Mouse (Mus musculus): ENCODE data around the gene Gab1.

Gene Gab1

DNA sequence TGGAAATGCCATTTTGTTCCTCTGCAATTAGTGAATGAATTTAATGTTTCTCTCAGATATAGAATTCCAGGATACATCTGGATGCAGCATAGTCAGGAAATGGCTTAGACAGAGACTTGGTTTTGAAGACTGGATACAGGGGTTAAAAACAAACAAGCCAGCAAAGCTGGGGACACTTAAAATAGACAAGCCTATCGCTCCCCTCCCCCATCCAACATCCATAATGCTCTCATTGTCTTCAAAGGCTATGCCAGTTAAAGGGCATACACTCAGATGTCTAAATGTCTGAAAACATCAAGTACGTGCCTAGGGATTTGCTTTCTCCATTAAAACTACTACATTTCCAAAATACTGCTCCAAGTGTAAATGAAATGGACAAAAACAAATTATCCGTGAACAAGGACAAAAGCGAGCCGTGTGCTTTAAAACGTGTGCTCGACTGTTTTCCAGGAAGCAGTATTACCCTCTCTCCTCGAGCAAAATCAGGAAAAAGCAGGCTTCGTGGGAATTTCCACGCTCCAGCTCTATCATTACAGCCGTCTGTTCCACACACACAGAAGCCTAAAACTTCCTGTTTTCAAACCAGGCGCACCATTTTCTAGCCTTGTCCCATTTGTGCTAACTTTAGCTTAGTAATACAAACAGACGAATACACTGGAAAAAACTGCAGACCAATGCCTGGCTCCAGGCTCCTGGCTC is 72.4 kb downstream of the Gab1 start:
- DNase-seq, result no peak

- DNase-seq, result no peak
Observed at GRCm38 (mm10) chr8:80804066-80804619, 76.2 kb downstream of the Gab1 start.

GRCm38 (mm10) chr8:80798778-80799177 is 81.5 kb downstream of the Gab1 start:
- DNase-seq, result peak in 1 of 2 experiments; percentile 45

- DNase-seq, result no peak
Observed at GRCm38 (mm10) chr8:80798198-80798777, 82.0 kb downstream of the Gab1 start.

DNA sequence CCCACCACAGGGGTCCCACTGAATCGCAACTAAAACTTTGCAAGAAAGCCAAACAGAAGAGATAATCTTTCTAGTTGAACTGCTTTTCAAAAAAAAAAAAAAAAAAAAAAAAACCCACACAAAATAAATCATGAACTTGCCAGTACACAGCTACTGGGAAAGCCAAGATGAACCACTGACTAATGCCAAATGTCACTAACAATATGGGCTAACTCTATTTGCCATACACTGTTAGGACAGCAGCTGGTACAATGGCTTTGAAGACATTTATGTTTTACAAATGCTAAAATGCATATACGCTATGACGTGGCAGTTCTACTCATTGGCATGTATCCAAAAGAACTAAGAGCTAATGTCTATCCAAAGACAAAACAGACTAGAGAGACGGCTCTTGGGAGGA is 84.2 kb downstream of the Gab1 start:
- no peak for DNase-seq

GRCm38 (mm10) chr8:80794585-80795509 is 85.5 kb downstream of the Gab1 start:
- DNase-seq, result peak in 1 of 2 experiments; percentile 37

- no peak for DNase-seq
Observed at GRCm38 (mm10) chr8:80793791-80794515, 86.4 kb downstream of the Gab1 start.

DNA sequence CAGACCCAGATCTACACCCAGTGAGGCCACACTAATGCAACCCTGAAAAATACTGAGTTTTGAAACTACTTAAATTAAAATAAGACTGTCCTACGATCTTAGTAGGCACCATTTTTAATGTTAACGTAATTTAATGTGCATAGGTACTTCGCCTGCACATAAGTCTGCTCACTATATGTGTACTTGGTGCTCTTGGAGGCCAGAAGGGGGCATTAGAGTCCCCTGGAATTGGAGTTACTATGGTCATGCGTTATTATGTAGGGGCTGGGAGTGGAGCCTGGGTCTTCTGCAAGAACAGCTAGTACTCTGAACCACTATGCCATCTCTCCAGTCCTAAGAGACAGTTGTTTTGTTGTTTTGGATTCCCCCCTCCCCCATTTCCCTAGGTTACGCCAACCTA is 88.1 kb downstream of the Gab1 start:
- DNase-seq, result no peak

DNA sequence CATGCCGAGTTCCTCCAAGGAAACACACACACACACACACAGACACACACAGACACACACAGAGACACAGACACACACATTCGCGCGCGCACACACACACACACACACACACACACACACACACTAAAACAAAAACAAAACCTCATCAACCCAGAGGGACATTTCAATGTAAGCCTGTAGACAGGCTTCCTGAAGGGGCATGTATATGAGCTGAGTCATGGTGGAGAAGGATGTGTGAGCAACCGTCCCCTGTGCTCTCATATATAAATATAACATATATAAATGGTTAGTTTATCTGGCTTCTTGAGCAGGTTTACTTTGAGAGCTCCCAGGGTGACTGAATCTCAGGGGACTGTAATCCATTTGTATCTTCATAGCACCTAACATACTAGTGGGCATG is 91.0 kb downstream of the Gab1 start:
- DNase-seq, result no peak

DNA sequence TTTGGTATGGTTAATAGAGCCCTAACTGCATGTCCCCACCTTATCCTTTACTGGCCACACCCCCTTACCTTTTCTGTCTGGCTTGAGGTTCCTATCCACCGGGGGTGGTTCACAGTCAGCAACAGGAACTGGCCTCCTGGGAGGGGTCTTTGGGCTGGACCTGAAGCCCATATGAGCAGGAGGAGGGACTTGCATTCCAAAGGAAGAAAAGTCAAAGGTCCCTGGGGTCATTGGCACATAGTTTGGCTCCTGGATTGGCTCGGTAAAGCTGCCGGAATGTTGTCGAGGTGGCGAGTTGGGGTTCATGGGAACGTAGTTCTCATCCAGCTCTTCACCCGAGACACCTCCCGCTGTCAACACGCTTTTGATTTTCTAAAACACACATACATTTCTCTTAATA is 95.8 kb downstream of the Gab1 start:
- DNase-seq, result no peak

DNA sequence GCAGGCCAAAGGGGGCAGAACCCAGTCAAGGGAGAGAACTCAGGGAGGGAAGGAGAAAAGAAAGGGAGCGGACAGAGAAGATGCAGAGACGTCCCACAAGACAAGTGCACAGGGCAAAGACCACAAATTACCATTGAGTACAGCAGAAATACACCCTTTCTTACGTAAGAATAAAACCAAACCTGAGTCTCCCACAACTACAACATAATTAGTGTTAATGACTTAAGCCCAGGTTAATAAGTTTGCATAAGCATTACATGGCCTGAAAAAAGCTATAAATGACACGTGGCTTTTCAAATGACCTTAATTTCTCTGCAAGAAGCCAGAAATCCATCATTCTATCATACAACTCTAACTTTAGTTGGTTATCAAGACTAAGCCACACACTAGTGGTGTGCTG is 97.0 kb downstream of the Gab1 start:
- DNase-seq, result no peak

DNA sequence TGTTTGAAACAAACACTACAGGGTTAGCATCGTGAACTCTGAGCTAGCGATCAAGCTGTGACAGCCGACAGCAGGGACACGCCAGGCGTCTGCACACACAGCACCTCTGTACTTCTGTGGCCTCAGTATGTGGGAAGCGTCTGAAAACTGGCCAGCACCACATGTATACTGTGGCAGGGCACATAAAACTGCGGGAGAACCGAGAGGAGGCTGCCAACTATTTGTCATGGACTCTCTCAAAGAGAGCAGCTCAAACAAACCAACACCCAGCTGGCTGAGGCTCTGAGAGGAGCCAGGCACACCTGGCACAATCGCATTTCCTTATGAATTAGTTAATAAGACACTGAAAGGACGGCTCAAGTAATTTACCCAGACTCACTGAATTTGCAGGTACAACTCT is 99.0 kb downstream of the Gab1 start:
- no peak for DNase-seq

- DNase-seq, result no peak
Observed at GRCm38 (mm10) chr8:80780271-80780670, 100.0 kb downstream of the Gab1 start.

DNA sequence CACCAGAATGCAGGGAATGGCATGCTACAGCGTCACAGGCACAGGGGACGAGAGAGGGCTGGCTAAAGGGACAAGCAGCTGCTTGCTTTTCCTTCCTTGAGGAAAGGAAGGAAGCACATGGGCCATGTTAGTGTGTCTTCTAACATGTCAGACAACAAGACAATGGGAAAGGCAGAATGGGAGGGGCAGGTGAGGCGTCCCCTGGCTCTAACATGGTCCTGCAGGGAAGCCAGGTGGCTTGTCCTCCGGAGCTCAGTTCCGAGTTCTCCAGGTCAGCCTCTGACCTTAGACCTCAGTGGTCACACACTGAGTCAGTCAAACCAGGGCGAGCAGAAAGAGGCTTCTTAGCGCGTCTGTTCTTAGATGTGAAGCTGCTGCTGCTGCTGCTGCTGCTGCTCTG is 103.9 kb downstream of the Gab1 start:
- DNase-seq, result no peak

DNA sequence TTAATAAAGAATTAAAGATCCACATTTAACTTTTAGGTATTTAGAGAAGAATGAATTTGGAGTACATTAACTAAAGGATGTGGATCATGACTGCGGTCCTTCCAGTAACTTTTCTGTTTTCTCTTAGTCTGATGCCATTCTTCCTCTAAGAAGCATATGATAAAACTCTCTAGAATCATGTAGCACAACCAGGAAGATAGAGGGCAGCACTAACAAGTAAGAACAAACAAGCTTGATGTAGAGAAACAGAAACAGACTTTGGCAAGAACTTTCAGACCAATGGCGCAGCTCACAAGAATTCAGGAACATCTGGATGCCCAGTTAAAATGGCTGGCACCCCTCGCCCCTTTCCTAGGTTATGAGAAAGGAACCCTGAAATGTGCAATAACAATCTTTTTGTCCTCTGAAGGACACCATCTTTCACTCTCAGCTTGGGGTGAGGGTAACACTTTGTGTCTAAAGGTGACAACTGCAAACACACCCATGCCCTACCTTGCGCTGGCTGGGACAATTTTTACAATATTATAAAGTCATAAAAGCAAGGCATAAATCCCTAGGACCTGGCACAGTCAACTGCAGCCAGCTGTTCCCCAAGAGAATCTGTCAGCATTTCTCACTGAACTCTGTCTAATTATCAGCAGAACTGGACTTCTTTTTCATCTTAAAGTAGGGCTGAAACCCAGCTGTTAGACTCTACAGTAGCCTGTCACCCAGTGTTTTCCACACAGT is 107.4 kb downstream of the Gab1 start:
- peak in 1 of 2 experiments; percentile 34 for DNase-seq

- DNase-seq, result no peak
Observed at GRCm38 (mm10) chr8:80768451-80768850, 111.9 kb downstream of the Gab1 start.

DNA sequence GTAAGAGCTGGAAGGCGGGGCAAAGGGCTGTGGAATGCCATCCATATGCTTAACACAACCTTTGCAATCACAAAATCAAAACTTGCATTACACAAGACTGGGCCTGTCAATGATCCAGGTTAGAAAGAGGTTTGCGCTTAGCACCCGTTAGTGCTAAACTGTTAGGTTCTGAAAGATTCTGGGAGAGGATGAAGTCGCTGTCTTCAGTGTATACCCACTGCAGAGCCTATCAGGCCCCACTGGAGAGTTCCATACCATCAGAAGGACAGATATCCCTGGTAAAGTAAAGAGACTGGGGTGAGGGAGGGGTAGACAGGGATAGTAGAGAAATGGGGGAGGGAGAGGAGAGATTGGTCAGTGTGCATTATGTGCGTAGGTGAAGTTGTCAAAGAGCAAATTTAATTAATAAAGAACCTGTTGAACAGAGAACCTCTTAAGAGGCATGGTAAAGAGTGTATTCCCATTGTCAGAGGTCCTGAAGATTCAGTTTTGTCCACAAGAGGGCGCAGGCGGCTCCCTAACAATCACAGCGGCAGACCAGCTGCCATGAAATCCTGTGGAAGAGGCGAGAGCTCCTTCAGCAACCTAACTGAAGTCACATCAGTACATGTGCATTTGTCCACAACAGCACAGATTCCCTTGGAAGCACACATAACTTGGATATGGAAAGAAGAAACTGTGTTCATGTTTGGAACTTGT is 127.2 kb downstream of the Gab1 start:
- peak; percentile 92 for DNase-seq

DNA sequence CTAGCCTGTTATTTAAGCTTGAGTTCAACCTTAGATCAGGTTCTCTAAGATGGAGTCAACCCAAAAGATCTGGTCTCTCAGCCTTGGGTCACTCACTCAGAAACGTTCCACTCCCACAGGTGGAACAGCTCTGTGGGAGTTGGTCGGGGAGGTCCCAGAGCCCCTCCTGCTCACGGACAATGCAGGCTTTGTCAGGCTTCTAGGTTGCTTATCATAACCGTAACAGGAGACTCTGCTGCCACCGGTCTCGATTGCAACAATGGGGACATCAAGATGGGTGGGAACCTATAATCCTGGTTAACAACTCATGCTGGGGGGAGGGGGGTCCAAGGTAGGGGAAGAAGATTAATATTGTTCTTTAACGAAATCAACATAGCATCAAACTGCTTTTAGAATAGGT is 127.9 kb downstream of the Gab1 start:
- no peak for DNase-seq

- DNase-seq, result no peak
Observed at GRCm38 (mm10) chr8:80749091-80749490, 131.2 kb downstream of the Gab1 start.

- no peak for DNase-seq
Observed at GRCm38 (mm10) chr8:80739932-80740331, 140.4 kb downstream of the Gab1 start.
